Mouse (Mus musculus): Measurements from ENCODE around the gene Atp8a2. TPM values are rescaled to one million over a fixed set of nuclear protein-coding genes. Genes with fewer than 3 reads are reported as not detected.
A peak's percentile ranks its signal among the peaks of the same experiment; 100 is the strongest.

Atp8a2 gene
- total RNA-seq, 1 experiment from 2014 or later, result 1.1 TPM

DNA sequence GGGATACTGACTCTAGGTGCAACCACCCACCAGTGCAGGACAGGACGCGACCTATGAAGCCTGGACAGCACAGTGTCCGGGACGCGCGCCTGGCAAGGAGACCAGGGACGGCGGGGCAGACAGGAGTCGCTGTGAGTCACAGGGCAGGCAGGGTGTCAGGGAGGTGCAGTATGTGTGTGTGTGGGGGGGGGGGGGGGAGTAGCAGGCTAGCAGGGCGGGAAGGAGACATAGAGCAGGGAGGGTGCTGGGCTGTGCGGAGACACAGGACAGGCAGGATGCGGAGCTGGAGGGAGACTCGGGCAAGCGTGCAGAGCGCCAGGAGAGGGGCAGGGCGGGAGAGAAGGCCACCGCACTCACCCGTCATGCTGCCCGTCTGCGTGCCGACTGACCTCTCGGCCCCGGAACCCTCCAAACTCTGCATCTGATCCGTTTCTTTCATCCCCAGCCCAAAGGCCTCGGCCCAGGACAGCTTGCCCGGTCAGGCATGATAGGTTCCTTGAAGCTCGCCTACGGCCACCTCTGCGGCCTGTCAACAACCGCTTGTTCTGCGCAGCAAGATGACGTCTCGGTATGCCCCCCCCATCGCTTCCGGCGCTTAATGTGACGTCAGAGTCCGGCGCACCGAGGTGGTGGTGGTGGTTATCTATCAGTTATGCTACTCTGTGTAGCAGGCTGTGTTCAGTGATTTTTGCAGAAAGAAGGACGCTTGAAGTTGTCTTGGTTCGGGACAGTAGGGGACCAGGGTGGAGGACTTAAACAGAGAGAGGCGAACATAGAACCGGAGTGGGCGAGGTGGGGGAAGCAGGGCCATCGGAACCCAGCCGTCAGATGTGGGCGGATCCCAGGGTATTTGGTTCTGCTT is 599.4 kb downstream of the Atp8a2 start, which contains the start of gene Cdadc1:
Gene Cdadc1, minus strand, starts transcription at position 562 of the 862 bp plus-strand sequence.
- peak; percentile 94 for DNase-seq

DNA sequence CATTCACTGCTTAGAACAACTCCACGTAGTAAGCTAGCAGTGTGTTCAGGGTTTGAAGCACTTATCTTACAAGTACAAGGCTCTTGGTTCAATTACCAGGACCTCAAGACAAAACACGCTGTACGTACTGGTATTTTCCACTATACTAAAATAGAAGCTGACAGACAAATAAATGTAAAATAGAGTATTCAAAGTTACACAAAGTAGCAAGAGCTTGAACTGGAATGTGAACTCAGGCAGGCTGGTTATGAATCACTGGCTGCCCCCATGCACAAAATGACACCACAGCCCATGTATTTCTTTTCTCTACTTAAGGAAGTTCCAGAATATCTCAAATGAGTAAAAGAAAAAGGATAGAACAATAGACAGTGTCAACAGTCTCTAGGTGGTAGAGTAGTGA is 602.0 kb downstream of the Atp8a2 start:
- no peak for DNase-seq

DNA sequence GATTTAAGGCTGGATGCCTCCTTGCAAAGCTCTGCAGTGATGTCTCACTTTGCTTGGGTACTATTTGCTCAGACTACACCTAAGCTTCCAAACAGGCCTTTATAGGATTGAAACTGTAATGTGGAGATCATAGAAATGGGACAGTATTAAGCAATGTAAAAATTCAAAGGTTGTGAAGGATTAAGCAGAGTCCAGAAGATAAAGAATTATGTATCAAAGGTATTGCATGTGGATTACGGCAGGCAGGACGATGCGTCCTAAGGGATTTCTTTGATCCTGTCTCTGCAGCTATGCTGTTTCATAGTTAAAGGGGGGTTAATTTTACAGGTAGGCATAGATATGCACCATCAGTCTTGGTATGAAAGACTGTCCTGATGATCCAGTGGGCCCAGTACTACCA is 604.4 kb downstream of the Atp8a2 start:
- DNase-seq, result no peak

DNA sequence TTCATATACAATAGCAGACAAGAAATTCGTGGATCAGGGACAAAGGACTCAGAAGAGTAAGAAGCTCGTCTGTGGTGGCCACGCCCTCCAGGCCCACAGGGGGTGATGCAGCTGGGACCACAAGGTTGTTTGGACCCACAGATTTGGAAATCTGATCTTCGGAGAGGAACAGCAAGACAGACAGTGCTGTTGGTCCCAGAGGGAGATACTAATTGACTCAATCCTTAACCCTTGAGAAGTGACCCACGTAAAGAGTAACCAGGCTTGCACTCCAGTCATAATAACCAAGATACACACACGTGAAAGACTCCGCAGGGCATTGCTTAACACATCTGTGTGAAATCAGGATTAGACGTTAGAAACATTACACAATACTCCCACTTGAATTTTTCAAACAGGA is 605.1 kb downstream of the Atp8a2 start:
- DNase-seq, result no peak

DNA sequence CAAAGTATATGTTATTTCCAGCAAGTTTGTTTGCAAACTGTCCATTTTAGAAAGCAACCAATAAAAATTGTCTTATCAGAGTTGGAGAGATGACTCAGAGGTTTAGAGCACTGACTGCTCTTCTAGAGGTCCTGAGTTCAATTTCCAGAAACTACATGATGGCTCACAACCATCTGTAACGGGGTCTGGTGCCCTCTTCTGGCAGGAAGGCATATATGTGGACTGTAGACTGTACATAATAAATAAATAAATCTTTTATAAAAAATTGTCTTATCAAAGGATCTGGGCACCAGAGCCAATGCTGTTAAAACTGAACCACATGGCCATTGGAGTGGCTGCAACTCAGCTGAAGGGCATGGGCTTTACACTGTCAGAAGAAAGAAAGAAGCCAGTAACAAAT is 606.4 kb downstream of the Atp8a2 start:
- DNase-seq, result no peak

Small RNAs within 50 kb of the gene (microRNA-seq; reads per million reads assigned to microRNA genes)
- gene Mir719, result 0 reads per million in 2 experiments

Other genes with a start within 250 kb of the Atp8a2 start
- gene Nupl1, start 54.3 kb upstream of the Atp8a2 start, total RNA-seq (2021), result not detected in 2 replicates
- gene Gm49336, start 54.3 kb upstream of the Atp8a2 start, total RNA-seq (2021), result 33.2 and 37.4 TPM in 2 replicates
- 41.5 and 45.8 TPM in 2 replicates for gene Mtmr6, start 68.0 kb upstream of the Atp8a2 start, total RNA-seq (2021)
- gene Amer2, start 176.1 kb upstream of the Atp8a2 start, total RNA-seq (2021), result 3.1 and 3.7 TPM in 2 replicates

Data from adrenal gland, postnatal 25 days (tissue).